Mouse (Mus musculus): ENCODE data around the gene Dnmt1.

GRCm38 (mm10) chr9:21002627-21003551 is 43.2 kb upstream of the Dnmt1 start, which contains the start of gene Mrpl4:
- TF ChIP-seq POLR2A (IDR thresholded peaks at IDR 0.05; ENCODE audit: borderline replicate concordance, low read depth, low read length): peak; percentile 90; the same call in 1 of the 2 replicates
- peak; percentile 28; the same call in 1 of the 2 replicates for TF ChIP-seq CTCF (IDR thresholded peaks at IDR 0.05; ENCODE audit: low read depth, low read length)

Measured in bone marrow macrophage, adult 2 months (primary cell).